Mouse (Mus musculus) mouse trophoblast stem cell (cell line): ENCODE results near the gene Prdm8.

Source experiments
- in situ Hi-C, 2 experiments: fragments of 300-500 bp; cut with MseI, MboI; formaldehyde crosslinking; loops; 2 replicates in 1 of 2; 3 replicates in 1 of 2; pipeline ENCODE4 v1.15.1; 2025

The Prdm8 gene

GRCm38 (mm10) chr5:98184281-98184910 is 17.4 kb downstream of the Prdm8 start:
- in situ Hi-C loops: loop anchor here (10.0 to 25.0 kb wide), 3 partner anchors 140 to 1047 kb away; partner anchors contain the start of genes Bmp3 (in 2 of the 2) and Cfap299 (in 1 of the 2)

GRCm38 (mm10) chr5:98184971-98185805 is 18.2 kb downstream of the Prdm8 start:
- in situ Hi-C loops: loop anchor here (10.0 to 25.0 kb wide), 3 partner anchors 140 to 1048 kb away; partner anchors contain the start of genes Bmp3 (in 2 of the 2) and Cfap299 (in 1 of the 2)

- in situ Hi-C loops: loop anchor here (10.0 to 25.0 kb wide), 3 partner anchors 139 to 1049 kb away; partner anchors contain the start of genes Bmp3 (in 2 of the 2) and Cfap299 (in 1 of the 2)
Measured at GRCm38 (mm10) chr5:98185806-98186751, 19.1 kb downstream of the Prdm8 start.

GRCm38 (mm10) chr5:98189181-98190180 is 22.5 kb downstream of the Prdm8 start:
- in situ Hi-C loops: loop anchor here (10.0 to 25.0 kb wide), 3 partner anchors 135 to 1052 kb away; partner anchors contain the start of genes Bmp3 (in 2 of the 2) and Cfap299 (in 1 of the 2)

- in situ Hi-C loops: loop anchor here (25.0 kb wide), 2 partner anchors 670 to 1055 kb away; partner anchors contain the start of gene Bmp3 (in 2 of the 2)
Measured at GRCm38 (mm10) chr5:98192295-98192983, 25.4 kb downstream of the Prdm8 start.

GRCm38 (mm10) chr5:98194959-98195358 is 28.0 kb downstream of the Prdm8 start:
- in situ Hi-C loops: loop anchor here (25.0 kb wide), 2 partner anchors 667 to 1058 kb away; partner anchors contain the start of gene Bmp3 (in 2 of the 2)

- in situ Hi-C loops: loop anchor here (25.0 kb wide), 2 partner anchors 664 to 1061 kb away; partner anchors contain the start of gene Bmp3 (in 2 of the 2)
Measured at GRCm38 (mm10) chr5:98198412-98199218, 31.6 kb downstream of the Prdm8 start.

- in situ Hi-C loops: loop anchor here (25.0 kb wide), 2 partner anchors 663 to 1062 kb away; partner anchors contain the start of gene Bmp3 (in 2 of the 2)
Measured at GRCm38 (mm10) chr5:98199219-98199552, 32.2 kb downstream of the Prdm8 start.

GRCm38 (mm10) chr5:98201606-98202005 is 34.6 kb downstream of the Prdm8 start:
- in situ Hi-C loops: no loop called here

GRCm38 (mm10) chr5:98202996-98203395 is 36.0 kb downstream of the Prdm8 start:
- in situ Hi-C loops: no loop called here

- in situ Hi-C loops: no loop called here
Measured at GRCm38 (mm10) chr5:98212501-98212900, 45.5 kb downstream of the Prdm8 start.

GRCm38 (mm10) chr5:98221956-98222355 is 55.0 kb downstream of the Prdm8 start:
- in situ Hi-C loops: no loop called here

GRCm38 (mm10) chr5:98226710-98227109 is 59.7 kb downstream of the Prdm8 start:
- in situ Hi-C loops: no loop called here

GRCm38 (mm10) chr5:98229456-98229855 is 62.5 kb downstream of the Prdm8 start:
- in situ Hi-C loops: no loop called here

- in situ Hi-C loops: no loop called here
Measured at GRCm38 (mm10) chr5:98238466-98238865, 71.5 kb downstream of the Prdm8 start.
